Mouse (Mus musculus) liver, embryonic 11.5 days (tissue): ENCODE data around the gene Katnb1. TPM values are rescaled to one million over a fixed set of nuclear protein-coding genes. Genes with fewer than 3 reads are reported as not detected.
A peak's percentile ranks its signal among the peaks of the same experiment; 100 is the strongest.

Experiments
- ATAC-seq: fragments of 200-750 bp; cut with Nextera tagmentation; replicated peaks from 2 replicates; pipeline ENCODE4 v1.8.0; 2017; ENCODE audit warnings: moderate number of reproducible peaks, mild to moderate bottlenecking, moderate TSS enrichment, moderate library complexity; ENCODE audit not compliant: low FRiP score
- DNase-seq: peaks from one replicate; pipeline ENCODE4 v3.0.0-alpha.2; 2017; ENCODE audit warnings: low spot score
- H3K27ac ChIP-seq: fragments of 300-500 bp; sonication (generic); 2 replicates; pipeline ENCODE4 v1.5.1; 2014; ENCODE audit warnings: mild to moderate bottlenecking, low read depth, low read length, control low read depth
- H3K27me3 ChIP-seq: fragments of 300-500 bp; sonication (generic); replicated peaks from 2 replicates; pipeline ENCODE4 v1.6.1; 2014; ENCODE audit warnings: low read length, mixed read lengths; ENCODE audit not compliant: control insufficient read depth, insufficient read depth
- H3K36me3 ChIP-seq: fragments of 300-500 bp; sonication (generic); 2 replicates; pipeline ENCODE4 v1.6.1; 2014; ENCODE audit warnings: mild to moderate bottlenecking, low read length, moderate library complexity, mixed read lengths; ENCODE audit not compliant: control insufficient read depth, insufficient read depth
- H3K4me1 ChIP-seq: fragments of 300-500 bp; sonication (generic); replicated peaks from 2 replicates; pipeline ENCODE4 v1.6.1; 2014; ENCODE audit warnings: low read length, mixed read lengths; ENCODE audit not compliant: control insufficient read depth, insufficient read depth
- H3K4me2 ChIP-seq: fragments of 300-500 bp; sonication (generic); 2 replicates; pipeline ENCODE4 v1.6.1; 2014; ENCODE audit warnings: mild to moderate bottlenecking, control low read depth, moderate library complexity
- H3K4me3 ChIP-seq: fragments of 300-500 bp; sonication (generic); 2 replicates; pipeline ENCODE4 v1.5.1; 2014; ENCODE audit warnings: low read depth, low read length, control low read depth
- H3K9ac ChIP-seq: fragments of 300-500 bp; sonication (generic); 2 replicates; pipeline ENCODE4 v1.6.1; 2014; ENCODE audit warnings: low read depth, low read length, control low read depth
- H3K9me3 ChIP-seq: fragments of 300-500 bp; sonication (generic); 2 replicates; pipeline ENCODE4 v1.6.1; 2016; ENCODE audit warnings: low read length, inconsistent platforms, mixed read lengths; ENCODE audit not compliant: control insufficient read depth
- WGBS: fragments of 180-500 bp; shearing (Covaris S2); extraction: QIAGEN DNeasy Blood & Tissue Kit; methylation state at CpG from one replicate; pipeline ENCODE4 v1.1.7; 2014; 5-methylcytosine and 5-hydroxymethylcytosine counted together
- polyA plus RNA-seq: library from polyadenylated mRNA; unstranded; fragments of >200 nt; fragmentation: Nextera tagmentation; extraction: Ambion mirVana; gene quantifications from 2 replicates; pipeline ENCODE4 v1.2.1, GENCODE M21; 2014

The Katnb1 gene
- polyA plus RNA-seq, 1 experiment from 2014 or later: 25.1 TPM

- H3K4me1 ChIP-seq: peaks cover 28% of the 10 kb centered on the region
- peak overlapping the region; percentile 60 for H3K4me2 ChIP-seq
- DNase-seq: no peak
- 37% methylated on average over 6 of the region's 6 CpGs for WGBS
- no peak overlapping the region for H3K27ac ChIP-seq
- ATAC-seq: no peak
- H3K4me3 ChIP-seq: peak overlapping the region; percentile 39
- H3K27me3 ChIP-seq: peaks cover 35% of the 10 kb centered on the region
- no peaks in the 10 kb centered on the region for H3K9me3 ChIP-seq
- H3K36me3 ChIP-seq: no peaks in the 10 kb centered on the region
- H3K9ac ChIP-seq: no peak overlapping the region
Measured at GRCm38 (mm10) chr8:95138341-95139050, 57.5 kb downstream of the Katnb1 start.

DNA sequence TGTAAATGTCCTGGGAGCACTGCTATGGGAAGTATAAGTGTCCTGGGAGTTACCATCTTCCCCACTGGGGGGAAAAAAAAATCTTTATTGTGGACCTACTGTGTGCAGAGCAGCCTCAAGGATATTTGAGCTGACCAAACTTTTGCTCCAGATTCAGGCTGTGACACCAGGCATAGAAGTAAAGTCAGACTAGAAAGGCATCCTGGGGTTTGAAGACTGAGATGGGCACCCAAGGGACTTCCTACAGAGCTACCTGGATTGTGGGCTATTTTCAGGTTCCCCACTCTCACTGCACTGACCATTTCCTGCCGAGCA, 58.0 kb downstream of the Katnb1 start:
- WGBS: 36% methylated on average over 1 of the region's 1 CpGs
- DNase-seq (no peak), ATAC-seq (no peak)
- no peak overlapping the region for H3K9ac ChIP-seq
- peaks cover 28% of the 10 kb centered on the region for H3K4me1 ChIP-seq
- no peaks in the 10 kb centered on the region for H3K9me3 ChIP-seq
- H3K27ac ChIP-seq: no peak overlapping the region
- no peaks in the 10 kb centered on the region for H3K36me3 ChIP-seq
- H3K4me3 ChIP-seq: no peak overlapping the region
- H3K27me3 ChIP-seq: peaks cover 35% of the 10 kb centered on the region
- no peak overlapping the region for H3K4me2 ChIP-seq

DNA sequence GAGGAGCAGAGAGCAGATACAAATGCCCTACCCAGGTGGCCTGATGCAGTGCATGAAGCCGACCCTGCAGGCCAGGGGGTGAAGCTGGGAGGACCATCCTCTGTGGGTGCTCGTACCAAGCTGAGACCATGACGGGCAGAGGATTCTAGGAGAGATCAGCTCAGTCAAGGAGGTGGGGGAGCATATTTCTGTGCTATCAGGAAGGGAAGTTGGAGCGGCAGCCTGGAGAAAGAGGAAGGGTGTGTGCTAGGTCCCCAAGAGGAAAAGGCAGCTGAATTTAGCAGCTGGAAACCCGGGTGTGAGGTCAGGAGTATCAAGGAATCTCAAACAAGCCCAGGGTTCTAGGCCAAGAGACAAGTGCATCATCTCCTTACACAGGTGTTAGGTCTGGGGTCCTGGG, 59.6 kb downstream of the Katnb1 start:
- Histone ChIP-seq H3K9me3 (no peaks in the 10 kb centered on the region), H3K4me1 (peaks cover 28% of the 10 kb centered on the region), H3K27ac (no peak overlapping the region), H3K4me3 (no peak overlapping the region), H3K27me3 (peaks cover 35% of the 10 kb centered on the region), H3K36me3 (no peaks in the 10 kb centered on the region), H3K9ac (no peak overlapping the region), H3K4me2 (peak overlapping the region; percentile 15; the same call in 1 of the 2 replicates)
- 39% methylated on average over 5 of the region's 5 CpGs for WGBS
- no peak for DNase-seq
- ATAC-seq: no peak

GRCm38 (mm10) chr8:95141026-95141425, 60.0 kb downstream of the Katnb1 start:
- 56% methylated on average over 1 of the region's 1 CpGs for WGBS
- ATAC-seq (no peak), DNase-seq (no peak)
- Histone ChIP-seq H3K4me1 (peaks cover 28% of the 10 kb centered on the region), H3K27ac (no peak overlapping the region), H3K9me3 (no peaks in the 10 kb centered on the region), H3K4me2 (peak overlapping the region; percentile 87), H3K36me3 (no peaks in the 10 kb centered on the region), H3K27me3 (peaks cover 35% of the 10 kb centered on the region), H3K9ac (no peak overlapping the region), H3K4me3 (no peak overlapping the region)

- DNase-seq: no peak
- Histone ChIP-seq H3K4me2 (peak overlapping the region; percentile 87), H3K36me3 (no peaks in the 10 kb centered on the region), H3K27me3 (peaks cover 35% of the 10 kb centered on the region), H3K27ac (no peak overlapping the region), H3K9ac (peak overlapping the region; percentile 64), H3K9me3 (no peaks in the 10 kb centered on the region), H3K4me3 (peak overlapping the region; percentile 64), H3K4me1 (peaks cover 28% of the 10 kb centered on the region)
- 4% methylated on average over 6 of the region's 6 CpGs for WGBS
- ATAC-seq: 0 out of 2 replicates have a peak, but pooled peaks have one; percentile 4
Measured at GRCm38 (mm10) chr8:95141469-95142074, 60.6 kb downstream of the Katnb1 start.

DNA sequence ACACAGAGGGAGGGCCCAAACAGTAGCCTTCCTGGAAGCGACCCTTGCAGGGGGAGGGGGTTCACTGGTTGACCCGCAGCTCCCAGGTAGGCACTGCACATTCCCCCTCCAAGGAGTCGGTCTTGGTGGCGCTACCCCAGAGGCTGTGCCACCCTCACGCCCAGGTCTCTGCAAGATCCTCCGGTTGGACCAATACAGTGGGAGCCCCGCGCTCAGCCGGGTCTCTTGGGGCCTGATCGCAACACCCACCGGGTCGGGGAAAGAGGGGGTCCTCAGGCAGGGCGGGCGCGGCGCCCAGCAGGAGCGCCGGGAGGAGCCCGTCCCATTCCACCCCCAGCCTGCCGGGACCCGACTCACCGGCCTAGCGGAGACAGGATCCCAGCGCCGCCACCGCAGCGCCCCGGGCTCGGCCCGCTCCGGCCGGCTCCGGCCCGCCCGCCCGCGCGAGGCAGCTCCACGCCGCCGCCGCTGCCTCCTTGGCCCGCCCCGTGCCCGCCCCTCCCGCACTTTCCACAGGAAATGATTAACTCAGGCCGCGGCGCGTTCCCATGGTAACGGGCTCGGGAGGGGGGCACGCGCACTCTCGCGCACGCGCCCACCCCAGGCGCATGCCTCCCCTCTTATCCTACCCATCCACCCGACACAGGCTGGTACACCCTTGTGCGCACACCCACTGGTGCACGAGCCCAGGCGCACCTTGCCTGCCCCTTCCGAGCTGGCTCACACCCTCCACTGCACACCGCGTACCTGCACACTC, 61.3 kb downstream of the Katnb1 start:
- Histone ChIP-seq H3K4me3 (peak overlapping the region; percentile 64), H3K4me1 (peaks cover 28% of the 10 kb centered on the region), H3K9me3 (no peaks in the 10 kb centered on the region), H3K9ac (peak overlapping the region; percentile 64), H3K36me3 (no peaks in the 10 kb centered on the region), H3K4me2 (peak overlapping the region; percentile 87), H3K27ac (no peak overlapping the region), H3K27me3 (peaks cover 29% of the 10 kb centered on the region)
- ATAC-seq (peak; percentile 32), DNase-seq (peak; percentile 67)
- WGBS: 1% methylated on average over 61 of the region's 66 CpGs

DNA sequence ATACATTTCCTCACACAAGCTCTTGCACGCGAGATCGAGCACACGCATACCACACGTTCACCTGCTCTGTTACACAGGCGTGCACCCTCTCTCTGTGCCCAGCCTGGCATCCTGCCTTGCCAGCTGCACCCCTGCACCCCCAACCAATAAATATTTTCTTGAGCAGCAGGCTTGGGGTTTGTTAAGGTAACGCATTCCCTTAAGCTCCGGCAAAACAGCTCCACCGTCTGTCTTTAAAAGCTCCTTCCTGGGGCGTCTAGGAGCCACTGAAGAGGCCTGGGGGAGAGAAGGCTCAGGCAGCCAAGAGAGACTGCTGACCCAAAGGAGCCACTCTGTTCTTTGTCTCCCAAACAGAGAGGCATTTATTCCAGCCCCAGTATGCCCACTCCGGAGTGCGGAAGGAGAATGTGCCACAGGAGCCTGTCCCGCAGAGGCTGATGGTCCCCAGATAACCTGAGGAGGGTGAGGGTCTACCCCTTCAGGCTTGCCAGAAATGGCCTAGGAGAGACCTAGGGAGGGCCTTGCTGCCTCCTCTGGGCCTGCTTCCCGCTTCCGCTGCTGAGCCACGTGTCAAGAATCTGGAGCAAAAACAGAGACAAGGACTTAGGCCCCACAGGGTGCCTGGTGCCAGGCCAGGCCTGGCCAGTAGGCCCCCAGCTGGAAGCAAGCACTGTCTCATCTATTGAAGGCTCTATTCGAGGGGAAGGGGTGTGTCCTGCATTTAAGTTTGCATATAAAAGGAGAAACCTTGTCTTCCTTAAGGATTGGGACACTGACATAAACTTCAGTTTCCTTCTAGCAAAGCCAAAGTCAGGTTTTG, 62.2 kb downstream of the Katnb1 start:
- peaks cover 20% of the 10 kb centered on the region for H3K27me3 ChIP-seq
- no peak overlapping the region for H3K27ac ChIP-seq
- no peak overlapping the region for H3K4me3 ChIP-seq
- peaks cover 22% of the 10 kb centered on the region for H3K4me1 ChIP-seq
- no peaks in the 10 kb centered on the region for H3K36me3 ChIP-seq
- no peak overlapping the region for H3K9ac ChIP-seq
- no peak for DNase-seq
- no peaks in the 10 kb centered on the region for H3K9me3 ChIP-seq
- WGBS: 38% methylated on average over 17 of the region's 17 CpGs
- ATAC-seq: no peak
- H3K4me2 ChIP-seq: peak overlapping the region; percentile 87

- H3K4me3 ChIP-seq: no peak overlapping the region
Measured at GRCm38 (mm10) chr8:95143805-95144630, 63.0 kb downstream of the Katnb1 start.

More at GRCm38 (mm10) chr8:95143805-95144630, 63.0 kb downstream of the Katnb1 start:
- DNase-seq: no peak
- H3K9ac ChIP-seq: no peak overlapping the region
- H3K4me2 ChIP-seq: no peak overlapping the region
- peaks cover 15% of the 10 kb centered on the region for H3K27me3 ChIP-seq
- WGBS: 76% methylated on average over 6 of the region's 6 CpGs
- H3K4me1 ChIP-seq: peaks cover 17% of the 10 kb centered on the region
- peak overlapping the region; percentile 4; the same call in 1 of the 2 replicates for H3K27ac ChIP-seq
- H3K36me3 ChIP-seq: no peaks in the 10 kb centered on the region
- no peaks in the 10 kb centered on the region for H3K9me3 ChIP-seq
- no peak for ATAC-seq
